In the genomic region with DNA sequence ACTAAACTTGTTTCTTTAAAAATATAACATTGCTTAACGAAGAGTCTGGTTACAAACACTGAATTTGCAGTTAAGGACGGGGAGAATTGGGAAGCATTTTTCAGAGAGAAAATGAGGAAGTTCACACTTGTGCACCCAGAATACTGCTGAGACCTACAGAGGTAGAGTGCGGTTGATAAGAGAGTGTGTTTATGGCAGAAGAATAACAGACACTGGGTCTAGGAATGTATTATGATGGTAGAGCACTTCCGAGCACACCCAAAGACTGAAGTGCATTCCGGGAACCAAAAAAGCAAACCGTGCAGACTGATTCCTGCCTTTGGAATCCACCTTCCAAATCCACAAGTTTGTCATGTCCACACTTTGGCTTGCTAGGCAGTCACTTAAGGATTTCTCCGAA, we compare ENCODE assay signal across 19 mouse cellular contexts. TPM values are rescaled to one million over a fixed set of nuclear protein-coding genes. Genes with fewer than 3 reads are reported as not detected.
DNase-seq lines count a peak whose midpoint lies in the region; ATAC-seq and TF ChIP-seq lines count a peak whose summit lies in the region.
"Had no signal": no experiment of that assay in that cellular context is flagged by ENCODE, and none has a peak within 500 bp of the region (broad histone marks: within the 10 kb centered on the region; RNA-seq: fewer than 3 reads in every experiment).

No protein-coding gene starts in this region.

- 59% methylated on average over 7 of the region's 7 CpGs for WGBS in lung, adult 2 months
- WGBS in forebrain, embryonic 10.5 days, result 88% methylated on average over 7 of the region's 7 CpGs

- TF ChIP-seq POLR2A in lung, adult 2 months (IDR thresholded peaks at IDR 0.05; ENCODE audit: borderline replicate concordance, extremely low read depth, low read depth, low read length), result no peak

- no peaks in the 10 kb centered on the region for H3K4me1 ChIP-seq in lung, adult 2 months (ENCODE audit: control insufficient read depth, insufficient read depth, low read length)
- H3K4me1 ChIP-seq in G1E (ENCODE audit: insufficient read depth, low read depth, low read length), result peaks cover 21% of the 10 kb centered on the region
- no peaks in the 10 kb centered on the region for H3K4me1 ChIP-seq in forebrain, embryonic 10.5 days
- H3K4me1 ChIP-seq: embryonic facial prominence, embryonic 12.5 days; forebrain, embryonic 12.5 days; forebrain, embryonic 15.5 days; heart, embryonic 10.5 days; hindbrain, embryonic 12.5 days; hindbrain, embryonic 15.5 days had no signal

- no peak for TF ChIP-seq CTCF in lung, adult 2 months (IDR thresholded peaks at IDR 0.05; ENCODE audit: insufficient read depth, low read length)
- no peak for TF ChIP-seq CTCF in G1E (IDR thresholded peaks at IDR 0.05; ENCODE audit: low read depth, low read length)

- H3K27me3 ChIP-seq in G1E (ENCODE audit: insufficient read depth, low read length), result peaks cover 11% of the 10 kb centered on the region
- no peaks in the 10 kb centered on the region for H3K27me3 ChIP-seq in forebrain, embryonic 10.5 days (ENCODE audit: poor library complexity, severe bottlenecking)
- H3K27me3 ChIP-seq: embryonic facial prominence, embryonic 12.5 days; embryonic facial prominence, embryonic 15.5 days; forebrain, embryonic 12.5 days; forebrain, embryonic 15.5 days; heart, embryonic 13.5 days; hindbrain, embryonic 12.5 days; hindbrain, embryonic 15.5 days had no signal

- peak; percentile 6 for DNase-seq in lung, adult 2 months
- DNase-seq in lung, postnatal 14 days, result no peak
- DNase-seq in G1E (ENCODE audit: low spot score), result peak; percentile 22
- no peak for DNase-seq in spleen, postnatal 14 days (ENCODE audit: low spot score in 2 of 2)
- no peak for DNase-seq in forebrain, embryonic 10.5 days (ENCODE audit: extremely low spot score, low spot score)
- DNase-seq in adrenal gland, adult (ENCODE audit: inconsistent age in 2 of 2, low spot score in 1 of 2), result no peak
- DNase-seq: gastrocnemius, postnatal 25 days; heart, adult 2 months had no signal

- no peaks in the 10 kb centered on the region for H3K36me3 ChIP-seq in G1E (replicated peaks)
- H3K36me3 ChIP-seq in forebrain, embryonic 10.5 days (replicated peaks), result no peaks in the 10 kb centered on the region
- H3K36me3 ChIP-seq: embryonic facial prominence, embryonic 12.5 days; embryonic facial prominence, embryonic 15.5 days; forebrain, embryonic 12.5 days; forebrain, embryonic 15.5 days; heart, embryonic 10.5 days; heart, embryonic 13.5 days; hindbrain, embryonic 12.5 days; hindbrain, embryonic 15.5 days had no signal

- H3K4me3 ChIP-seq in lung, adult 2 months (replicated peaks; ENCODE audit: extremely low read depth, low read depth, low read length), result no peak overlapping the region
- peak overlapping the region; percentile 22; the same call in 1 of the 2 replicates for H3K4me3 ChIP-seq in G1E (ENCODE audit: low read depth, low read length)
- H3K4me3 ChIP-seq in forebrain, embryonic 10.5 days, result no peak overlapping the region
- H3K4me3 ChIP-seq: embryonic facial prominence, embryonic 12.5 days; embryonic facial prominence, embryonic 15.5 days; forebrain, embryonic 12.5 days; forebrain, embryonic 15.5 days; heart, adult 2 months; heart, embryonic 10.5 days; heart, embryonic 13.5 days; hindbrain, embryonic 12.5 days; hindbrain, embryonic 15.5 days had no signal

- peak; percentile 60 for ATAC-seq in G1E (ENCODE audit: extremely low read depth, insufficient number of reproducible peaks, low FRiP score, poor library complexity, severe bottlenecking)
- ATAC-seq in common myeloid progenitor, adult 5-6 weeks (replicated peaks; ENCODE audit: low read depth, poor library complexity, severe bottlenecking), result peak; percentile 85
- ATAC-seq in megakaryocyte, adult 5-6 weeks (ENCODE audit: poor library complexity, severe bottlenecking), result peak; percentile 43; the same call in 1 of the 2 replicates
- ATAC-seq: inflammation-experienced regulatory T-cells, adult 6 months had no signal

- H3K9me3 ChIP-seq in G1E (replicated peaks), result no peaks in the 10 kb centered on the region
- no peaks in the 10 kb centered on the region for H3K9me3 ChIP-seq in forebrain, embryonic 10.5 days
- H3K9me3 ChIP-seq: embryonic facial prominence, embryonic 12.5 days; embryonic facial prominence, embryonic 15.5 days; forebrain, embryonic 12.5 days; forebrain, embryonic 15.5 days; heart, embryonic 10.5 days; heart, embryonic 13.5 days; hindbrain, embryonic 12.5 days; hindbrain, embryonic 15.5 days had no signal

- H3K27ac ChIP-seq in forebrain, embryonic 10.5 days, result no peak overlapping the region
- H3K27ac ChIP-seq: embryonic facial prominence, embryonic 12.5 days; embryonic facial prominence, embryonic 15.5 days; forebrain, embryonic 12.5 days; forebrain, embryonic 15.5 days; heart, adult 2 months; heart, embryonic 10.5 days; heart, embryonic 13.5 days; hindbrain, embryonic 12.5 days; hindbrain, embryonic 15.5 days had no signal

RNA-seq across cellular contexts. Expression of gene Cdk13, which starts 31.9 kb away (rescaled TPM):
- polyA plus RNA-seq in lung, adult 2 months (2012; rRNA removed), result 37.2 and 47.3 TPM in 2 replicates
- total RNA-seq in G1E (2014; fragmentation: Nextera tagmentation) (166 and 181 TPM in 2 replicates), G1E (2017) (70.3 and 71.7 TPM in 2 replicates)
- 227 and 324 TPM in 2 replicates for polyA plus RNA-seq in G1E (2012)
- 101 and 120 TPM in 2 replicates for total RNA-seq in common myeloid progenitor, adult 5-6 weeks (2017)
- 94.3 and 96.4 TPM in 2 replicates for total RNA-seq in megakaryocyte, adult 5-6 weeks (2015)
- total RNA-seq in megakaryocyte, adult 5-6 weeks (2017), result 90.3 and 101 TPM in 2 replicates
- polyA plus RNA-seq in forebrain, embryonic 10.5 days (2016; fragmentation: Nextera tagmentation; extraction: Ambion mirVana), result 11.9 and 13.0 TPM in 2 replicates

Comparison
In these comparisons a context has a peak if more than half of its experiments do, and no peak if none do; other contexts are left out.
1. DNase-seq: peak in lung, adult 2 months (single experiment) and G1E (single experiment); none in lung, postnatal 14 days (single experiment), spleen, postnatal 14 days (0 of 2), forebrain, embryonic 10.5 days (single experiment) and adrenal gland, adult (0 of 2).
2. Peak in every context shown above with its lines, with median percentiles within 50 percentile points of each other: ATAC-seq.